Comparison of ENCODE assay signal across 24 mouse cellular contexts in genomic region chr5:102788437-102788836, GRCm38 (mm10).
A peak's percentile ranks its signal among the peaks of the same experiment; 100 is the strongest.
DNase-seq lines count a peak whose midpoint lies in the region; ATAC-seq and TF ChIP-seq lines count a peak whose summit lies in the region.
"Had no signal": no experiment of that assay in that cellular context is flagged by ENCODE, and none has a peak within 500 bp of the region (broad histone marks: within the 10 kb centered on the region; RNA-seq: fewer than 3 reads in every experiment).

No protein-coding gene starts in this region.

- no peak overlapping the region for H3K9ac ChIP-seq in kidney, embryonic 16.5 days (replicated peaks; ENCODE audit: low read length)
- no peak overlapping the region for H3K9ac ChIP-seq in lung, embryonic 14.5 days
- H3K9ac ChIP-seq: forebrain, embryonic 13.5 days; hindbrain, embryonic 13.5 days had no signal

- ATAC-seq in kidney, embryonic 16.5 days (ENCODE audit: low FRiP score, low TSS enrichment): no peak
- ATAC-seq in lung, embryonic 14.5 days (ENCODE audit: insufficient read depth): peak; percentile 63
- ATAC-seq: CD4-positive, CD25-positive, alpha-beta regulatory T cell, adult 4 months; forebrain, embryonic 13.5 days; hindbrain, postnatal 0 days had no signal

- no peak for TF ChIP-seq CTCF in kidney, adult 2 months (conservative IDR thresholded peaks at IDR 0.05; ENCODE audit: insufficient read depth, insufficient read length, low read depth, low read length)
- no peak for TF ChIP-seq CTCF in lung, embryonic 14.5 days (IDR thresholded peaks at IDR 0.05; ENCODE audit: low read depth)

- H3K27ac ChIP-seq in kidney, adult 2 months (ENCODE audit: insufficient read depth, low read depth, low read length): 0 out of 2 replicates have a peak overlapping the region, but pooled peaks have one; percentile 60
- H3K27ac ChIP-seq in kidney, embryonic 16.5 days (ENCODE audit: low read length): no peak overlapping the region
- no peak overlapping the region for H3K27ac ChIP-seq in lung, embryonic 14.5 days (ENCODE audit: low read depth)
- H3K27ac ChIP-seq: embryonic facial prominence, embryonic 10.5 days; forebrain, embryonic 13.5 days; gastrocnemius, adult 2 months; heart, embryonic 10.5 days; hindbrain, embryonic 13.5 days; hindbrain, postnatal 0 days had no signal

- no peak overlapping the region for H3K4me2 ChIP-seq in kidney, embryonic 16.5 days (replicated peaks; ENCODE audit: low read depth, low read length)
- H3K4me2 ChIP-seq in lung, embryonic 14.5 days: no peak overlapping the region
- H3K4me2 ChIP-seq: forebrain, embryonic 13.5 days; hindbrain, embryonic 13.5 days had no signal

- peaks cover 27% of the 10 kb centered on the region; the same call in 1 of the 2 replicates for H3K4me1 ChIP-seq in kidney, adult 2 months (ENCODE audit: control insufficient read depth, insufficient read depth, low read length)
- H3K4me1 ChIP-seq in kidney, embryonic 16.5 days (ENCODE audit: insufficient read depth, low read length): peaks cover 8% of the 10 kb centered on the region
- no peaks in the 10 kb centered on the region for H3K4me1 ChIP-seq in lung, embryonic 14.5 days (ENCODE audit: insufficient read depth)
- H3K4me1 ChIP-seq: embryonic facial prominence, embryonic 10.5 days; forebrain, embryonic 13.5 days; heart, embryonic 10.5 days had no signal

- H3K4me3 ChIP-seq in kidney, adult 2 months (ENCODE audit: insufficient read depth, low read depth, low read length): no peak overlapping the region
- H3K4me3 ChIP-seq in kidney, embryonic 16.5 days (ENCODE audit: low read length): no peak overlapping the region
- H3K4me3 ChIP-seq in lung, embryonic 14.5 days (ENCODE audit: low read depth, low read length): no peak overlapping the region
- H3K4me3 ChIP-seq: embryonic facial prominence, embryonic 10.5 days; forebrain, embryonic 13.5 days; gastrocnemius, adult 2 months; heart, embryonic 10.5 days; hindbrain, embryonic 13.5 days had no signal

- no peaks in the 10 kb centered on the region; the same call in 1 of the 2 replicates for H3K36me3 ChIP-seq in kidney, adult 2 months (ENCODE audit: control insufficient read depth, insufficient read depth, low read length)
- no peaks in the 10 kb centered on the region for H3K36me3 ChIP-seq in kidney, embryonic 16.5 days (ENCODE audit: insufficient read depth, low read length)
- no peaks in the 10 kb centered on the region for H3K36me3 ChIP-seq in lung, embryonic 14.5 days (ENCODE audit: insufficient read depth)
- H3K36me3 ChIP-seq: embryonic facial prominence, embryonic 10.5 days; G1E; heart, embryonic 10.5 days; hindbrain, embryonic 13.5 days had no signal

- H3K27me3 ChIP-seq in kidney, adult 2 months (replicated peaks; ENCODE audit: control insufficient read depth, insufficient read depth, low read length): no peaks in the 10 kb centered on the region
- no peaks in the 10 kb centered on the region for H3K27me3 ChIP-seq in kidney, embryonic 16.5 days (ENCODE audit: insufficient read depth, low read length)
- H3K27me3 ChIP-seq in lung, embryonic 14.5 days (ENCODE audit: insufficient read depth, low read length): no peaks in the 10 kb centered on the region
- H3K27me3 ChIP-seq: forebrain, embryonic 13.5 days; hindbrain, embryonic 13.5 days had no signal

- H3K9me3 ChIP-seq in kidney, embryonic 16.5 days (ENCODE audit: low read length): no peaks in the 10 kb centered on the region
- H3K9me3 ChIP-seq in lung, embryonic 14.5 days (ENCODE audit: low read depth, low read length): no peaks in the 10 kb centered on the region
- H3K9me3 ChIP-seq: embryonic facial prominence, embryonic 10.5 days; forebrain, embryonic 13.5 days; heart, embryonic 10.5 days; hindbrain, embryonic 13.5 days had no signal

- 53% methylated on average over 3 of the region's 3 CpGs for WGBS in kidney, adult 2 months
- WGBS in kidney, embryonic 16.5 days: 79% methylated on average over 3 of the region's 3 CpGs
- 38% methylated on average over 3 of the region's 3 CpGs for WGBS in lung, embryonic 14.5 days

- no peak for TF ChIP-seq POLR2A in kidney, adult 2 months (IDR thresholded peaks at IDR 0.05; ENCODE audit: low read depth, low read length)

- no peak for DNase-seq in kidney, adult 2 months
- peak; percentile 74 for DNase-seq in lung, embryonic 14.5 days
- DNase-seq in lung, postnatal 10 days: peak; percentile 80
- DNase-seq in lung, postnatal 4 days: peak; percentile 40 to 63
- no peak for DNase-seq in testis, postnatal 10 days (ENCODE audit: low spot score)
- DNase-seq in adrenal gland, adult 2 months: no peak
- DNase-seq: adrenal gland, postnatal 10 days; B cell, adult 2 months; cerebellum, adult 11-12 months; cerebellum, adult 9-10 months; cerebellum, postnatal 25 days; gastrocnemius, adult 2 months; gastrocnemius, postnatal 25 days; heart, adult 18-20 months; heart, postnatal 10 days; heart, postnatal 4 days had no signal

Comparison
In these comparisons a context has a peak if more than half of its experiments do, and no peak if none do; other contexts are left out.
1. DNase-seq: peak in lung, embryonic 14.5 days (single experiment), lung, postnatal 10 days (single experiment) and lung, postnatal 4 days (2 of 2); none in kidney, adult 2 months (single experiment), testis, postnatal 10 days (single experiment) and adrenal gland, adult 2 months (single experiment).